Mouse (Mus musculus) kidney, embryonic 14.5 days (tissue): ENCODE data around the gene Thap8. TPM values are rescaled to one million over a fixed set of nuclear protein-coding genes. Genes with fewer than 3 reads are reported as not detected.
A peak's percentile ranks its signal among the peaks of the same experiment; 100 is the strongest.
"Not testable (repeated sequence)": the region's sequence is repeated elsewhere in the genome, so short reads cannot be mapped to it uniquely, and the experiment has no call there.

Experiments
- ATAC-seq: fragments of 200-750 bp; cut with Nextera tagmentation; 2 replicates; pipeline ENCODE4 v1.8.0; 2017; ENCODE audit warnings: moderate number of reproducible peaks, mild to moderate bottlenecking, moderate TSS enrichment, moderate library complexity; ENCODE audit not compliant: low FRiP score, low TSS enrichment
- H3K27ac ChIP-seq: fragments of 300-500 bp; sonication (generic); 2 replicates; pipeline ENCODE4 v1.5.1; 2014; ENCODE audit warnings: low read depth, mild to moderate bottlenecking, low read length, moderate library complexity, mixed read lengths
- H3K27me3 ChIP-seq: fragments of 300-500 bp; sonication (generic); 2 replicates; pipeline ENCODE4 v1.6.1; 2014; ENCODE audit warnings: mild to moderate bottlenecking, low read length; ENCODE audit not compliant: control insufficient read depth, insufficient read depth
- H3K36me3 ChIP-seq: fragments of 300-500 bp; sonication (generic); 2 replicates; pipeline ENCODE4 v1.6.1; 2014; ENCODE audit warnings: low read length, mixed read lengths; ENCODE audit not compliant: control insufficient read depth, insufficient read depth
- H3K4me1 ChIP-seq: fragments of 300-500 bp; sonication (generic); 2 replicates; pipeline ENCODE4 v1.6.1; 2014; ENCODE audit warnings: low read length, mixed read lengths; ENCODE audit not compliant: control insufficient read depth, insufficient read depth
- H3K4me2 ChIP-seq: fragments of 300-500 bp; sonication (generic); replicated peaks from 2 replicates; pipeline ENCODE4 v1.6.1; 2014; ENCODE audit warnings: low read depth, mild to moderate bottlenecking, low read length
- H3K4me3 ChIP-seq: fragments of 300-500 bp; sonication (generic); 2 replicates; pipeline ENCODE4 v1.5.1; 2014; ENCODE audit warnings: mild to moderate bottlenecking, low read length
- H3K9ac ChIP-seq: fragments of 300-500 bp; sonication (generic); 2 replicates; pipeline ENCODE4 v1.6.1; 2014; ENCODE audit warnings: low read depth, mild to moderate bottlenecking, low read length, moderate library complexity
- H3K9me3 ChIP-seq: fragments of 300-500 bp; sonication (generic); 2 replicates; pipeline ENCODE4 v1.6.1; 2016; ENCODE audit warnings: low read length; ENCODE audit not compliant: control insufficient read depth
- WGBS: fragments of 180-500 bp; shearing (Covaris S2); extraction: QIAGEN DNeasy Blood & Tissue Kit; methylation state at CpG from one replicate; pipeline ENCODE4 v1.1.7; 2014; 5-methylcytosine and 5-hydroxymethylcytosine counted together
- polyA plus RNA-seq: library from polyadenylated mRNA; unstranded; fragments of >200 nt; fragmentation: Nextera tagmentation; extraction: Ambion mirVana; gene quantifications from 2 replicates; pipeline ENCODE4 v1.2.1, GENCODE M21; 2014

The Thap8 gene
- polyA plus RNA-seq, 1 experiment from 2014 or later: 0.22 TPM

GRCm38 (mm10) chr7:30237374-30237773 is 42.5 kb upstream of the Thap8 start:
- H3K9ac ChIP-seq, H3K4me3 ChIP-seq, H3K9me3 ChIP-seq, H3K4me1 ChIP-seq, ATAC-seq, H3K27ac ChIP-seq, H3K27me3 ChIP-seq, H3K4me2 ChIP-seq: not testable (repeated sequence)
- peaks cover 27% of the 10 kb centered on the region; the same call in 1 of the 2 replicates for H3K36me3 ChIP-seq
- 90% methylated on average over 3 of the region's 3 CpGs for WGBS

GRCm38 (mm10) chr7:30251956-30252954 is 27.6 kb upstream of the Thap8 start:
- H3K4me1 ChIP-seq: no peaks in the 10 kb centered on the region
- H3K4me3 ChIP-seq: no peak overlapping the region
- H3K4me2 ChIP-seq: no peak overlapping the region
- 76% methylated on average over 12 of the region's 12 CpGs for WGBS
- H3K27me3 ChIP-seq: no peaks in the 10 kb centered on the region
- H3K36me3 ChIP-seq: 0 out of 2 replicates have a peak, but pooled peaks cover 7% of the 10 kb centered on the region
- no peaks in the 10 kb centered on the region for H3K9me3 ChIP-seq
- no peak overlapping the region for H3K9ac ChIP-seq
- no peak for ATAC-seq
- no peak overlapping the region for H3K27ac ChIP-seq

GRCm38 (mm10) chr7:30265041-30265440 is 14.9 kb upstream of the Thap8 start:
- Histone ChIP-seq H3K9me3 (no peaks in the 10 kb centered on the region), H3K4me2 (no peak overlapping the region), H3K4me3 (no peak overlapping the region), H3K36me3 (peaks cover 13% of the 10 kb centered on the region; the same call in 1 of the 2 replicates), H3K4me1 (no peaks in the 10 kb centered on the region), H3K9ac (no peak overlapping the region), H3K27ac (no peak overlapping the region), H3K27me3 (no peaks in the 10 kb centered on the region)
- 73% methylated on average over 2 of the region's 2 CpGs for WGBS
- ATAC-seq: no peak

GRCm38 (mm10) chr7:30265531-30265930 is 14.4 kb upstream of the Thap8 start:
- WGBS: over 99% methylated on average over 5 of the region's 5 CpGs
- H3K9ac ChIP-seq: no peak overlapping the region
- no peaks in the 10 kb centered on the region for H3K4me1 ChIP-seq
- no peak overlapping the region for H3K27ac ChIP-seq
- H3K27me3 ChIP-seq: no peaks in the 10 kb centered on the region
- H3K9me3 ChIP-seq: no peaks in the 10 kb centered on the region
- peaks cover 15% of the 10 kb centered on the region; the same call in 1 of the 2 replicates for H3K36me3 ChIP-seq
- no peak overlapping the region for H3K4me3 ChIP-seq
- H3K4me2 ChIP-seq: no peak overlapping the region
- ATAC-seq: no peak

- no peak overlapping the region for H3K27ac ChIP-seq
- no peak overlapping the region for H3K4me2 ChIP-seq
- no peaks in the 10 kb centered on the region for H3K9me3 ChIP-seq
- ATAC-seq: no peak
- peaks cover 14% of the 10 kb centered on the region; the same call in 1 of the 2 replicates for H3K36me3 ChIP-seq
- no peak overlapping the region for H3K9ac ChIP-seq
- H3K4me1 ChIP-seq: no peaks in the 10 kb centered on the region
- no peaks in the 10 kb centered on the region for H3K27me3 ChIP-seq
- H3K4me3 ChIP-seq: no peak overlapping the region
- 91% methylated on average over 7 of the region's 7 CpGs for WGBS
Observed at GRCm38 (mm10) chr7:30265935-30266334, 14.0 kb upstream of the Thap8 start.

- WGBS: 86% methylated on average over 3 of the region's 3 CpGs
- Histone ChIP-seq H3K36me3 (peaks cover 9% of the 10 kb centered on the region; the same call in 1 of the 2 replicates), H3K4me2 (no peak overlapping the region), H3K4me3 (no peak overlapping the region), H3K9ac (no peak overlapping the region), H3K9me3 (no peaks in the 10 kb centered on the region), H3K4me1 (no peaks in the 10 kb centered on the region), H3K27me3 (no peaks in the 10 kb centered on the region), H3K27ac (no peak overlapping the region)
- ATAC-seq: no peak
Observed at GRCm38 (mm10) chr7:30266780-30267179, 13.1 kb upstream of the Thap8 start.

- Histone ChIP-seq H3K4me3 (no peak overlapping the region), H3K27me3 (no peaks in the 10 kb centered on the region)
- WGBS: 92% methylated on average over 4 of the region's 4 CpGs
Observed at GRCm38 (mm10) chr7:30269641-30270040, 10.3 kb upstream of the Thap8 start.

GRCm38 (mm10) chr7:30274383-30274782 is 5.5 kb upstream of the Thap8 start:
- WGBS: 52% methylated on average over 6 of the region's 6 CpGs
- Histone ChIP-seq H3K9me3 (no peaks in the 10 kb centered on the region), H3K36me3 (peaks cover 4% of the 10 kb centered on the region; the same call in 1 of the 2 replicates), H3K4me2 (no peak overlapping the region), H3K4me3 (no peak overlapping the region), H3K4me1 (no peaks in the 10 kb centered on the region; the same call in 1 of the 2 replicates), H3K27me3 (no peaks in the 10 kb centered on the region), H3K27ac (no peak overlapping the region), H3K9ac (no peak overlapping the region)
- no peak for ATAC-seq

More at GRCm38 (mm10) chr7:30269641-30270040, 10.3 kb upstream of the Thap8 start:
- Histone ChIP-seq H3K4me1 (no peaks in the 10 kb centered on the region), H3K9me3 (no peaks in the 10 kb centered on the region), H3K36me3 (peaks cover 4% of the 10 kb centered on the region; the same call in 1 of the 2 replicates), H3K9ac (no peak overlapping the region), H3K27ac (no peak overlapping the region), H3K4me2 (no peak overlapping the region)
- no peak for ATAC-seq

GRCm38 (mm10) chr7:30278911-30279310 is 983 bp upstream of the Thap8 start:
- peak overlapping the region; percentile 50 for H3K4me2 ChIP-seq
- peak overlapping the region; percentile 65; the same call in 1 of the 2 replicates for H3K4me3 ChIP-seq
- WGBS: 53% methylated on average over 2 of the region's 2 CpGs
- no peak for ATAC-seq
- no peaks in the 10 kb centered on the region for H3K9me3 ChIP-seq
- peak overlapping the region; percentile 44; the same call in 1 of the 2 replicates for H3K9ac ChIP-seq
- H3K4me1 ChIP-seq: no peaks in the 10 kb centered on the region; the same call in 1 of the 2 replicates
- H3K36me3 ChIP-seq: no peaks in the 10 kb centered on the region
- H3K27me3 ChIP-seq: no peaks in the 10 kb centered on the region
- H3K27ac ChIP-seq: no peak overlapping the region
